Mouse (Mus musculus): Measurements from ENCODE around the gene Tmem89.

DNA sequence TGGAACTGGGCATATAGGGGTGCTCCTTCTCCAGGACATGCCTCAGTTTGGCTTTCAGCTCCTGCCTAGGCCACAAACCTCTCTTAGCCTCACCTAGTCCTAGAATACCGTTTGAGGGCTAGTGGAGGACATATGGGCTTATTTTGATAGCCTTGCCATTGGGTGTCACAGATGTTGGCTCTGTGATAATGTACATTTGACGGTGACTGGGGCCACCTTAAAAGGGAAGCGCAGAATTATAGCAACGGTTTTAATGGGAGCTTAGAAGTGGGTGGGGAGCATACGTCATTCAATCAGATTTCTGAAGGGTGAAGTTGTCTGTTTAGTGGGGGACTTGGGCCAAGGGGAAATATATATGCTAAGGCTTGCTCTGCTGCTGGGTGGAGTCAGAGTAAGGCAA lies 31.2 kb downstream of the Tmem89 start:
- TF ChIP-seq POLR2A (IDR thresholded peaks at IDR 0.05; ENCODE audit: insufficient read depth, low read depth, low read length) = no peak
- no peak for TF ChIP-seq CTCF (IDR thresholded peaks at IDR 0.05)
